Mouse (Mus musculus) spleen, postnatal 10 days (tissue): ENCODE measurements at regions not wholly inside any gene's neighbourhood (a gene's known extent, or its start where the extent isn't known, plus 50 kb on each side); places are given as distances from the start of the nearest gene placed in this dataset.

Experiments
- DNase-seq, 2 experiments: peaks; one replicate each; pipeline ENCODE4 v3.0.0; 2021 to 2022; ENCODE audit warnings: low spot score in 2 of 2

GRCm38 (mm10) chr1:120667776-120668175 lies 65.6 kb downstream of the En1 start:
- DNase-seq: no peak

GRCm38 (mm10) chr1:120683532-120684245 lies 81.5 kb downstream of the En1 start:
- no peak for DNase-seq

GRCm38 (mm10) chr1:120685650-120686244 lies 83.5 kb downstream of the En1 start:
- DNase-seq: no peak

GRCm38 (mm10) chr1:120691571-120691970 lies 89.4 kb downstream of the En1 start:
- DNase-seq: no peak

- DNase-seq: no peak
Measured at GRCm38 (mm10) chr1:120698189-120698588, 96.0 kb downstream of the En1 start.

GRCm38 (mm10) chr1:120704201-120704600 lies 102.0 kb downstream of the En1 start:
- DNase-seq: no peak

GRCm38 (mm10) chr1:120706011-120706410 lies 103.8 kb downstream of the En1 start:
- DNase-seq: no peak

- DNase-seq: no peak
Measured at GRCm38 (mm10) chr1:120708511-120708910, 106.3 kb downstream of the En1 start.

GRCm38 (mm10) chr1:120715105-120715877 lies 113.1 kb downstream of the En1 start:
- DNase-seq: no peak

GRCm38 (mm10) chr1:120726777-120727176 lies 124.6 kb downstream of the En1 start:
- no peak for DNase-seq

- DNase-seq: no peak
Measured at GRCm38 (mm10) chr1:120727427-120727826, 125.2 kb downstream of the En1 start.

GRCm38 (mm10) chr1:120732003-120732402 lies 129.8 kb downstream of the En1 start:
- no peak for DNase-seq

GRCm38 (mm10) chr1:120733683-120734082 lies 131.5 kb downstream of the En1 start:
- DNase-seq: no peak

GRCm38 (mm10) chr1:120734846-120735245 lies 132.6 kb downstream of the En1 start:
- no peak for DNase-seq

GRCm38 (mm10) chr1:120739499-120739898 lies 137.3 kb downstream of the En1 start:
- no peak for DNase-seq

GRCm38 (mm10) chr1:120741091-120741740 lies 139.0 kb downstream of the En1 start:
- no peak for DNase-seq

- no peak for DNase-seq
Measured at GRCm38 (mm10) chr1:120748963-120749362, 146.7 kb downstream of the En1 start.

- DNase-seq: no peak
Measured at GRCm38 (mm10) chr1:120753406-120753805, 151.2 kb downstream of the En1 start.

GRCm38 (mm10) chr1:120754337-120754736 lies 152.1 kb downstream of the En1 start:
- no peak for DNase-seq

- DNase-seq: no peak
Measured at GRCm38 (mm10) chr1:120757283-120757821, 155.1 kb downstream of the En1 start.

GRCm38 (mm10) chr1:120758172-120758571 lies 156.0 kb downstream of the En1 start:
- DNase-seq: no peak

- no peak for DNase-seq
Measured at GRCm38 (mm10) chr1:120758762-120759161, 156.5 kb downstream of the En1 start.
